Mouse (Mus musculus): Measurements from ENCODE around the gene Pin1rt1. TPM values are rescaled to one million over a fixed set of nuclear protein-coding genes. Genes with fewer than 3 reads are reported as not detected.

Gene Pin1rt1
- not detected in 2 replicates for polyA plus RNA-seq (2012; ENCODE audit: low replicate concordance)

GRCm38 (mm10) chr2:104716279-104716678 lies at the start of gene Pin1rt1:
Pin1rt1 (minus strand) TSS chr2:104716379.

GRCm38 (mm10) chr2:104742741-104743064 lies 26.5 kb upstream of the Pin1rt1 start, which contains the start of gene Depdc7:
Depdc7 (minus strand) TSS chr2:104742878.

GRCm38 (mm10) chr2:104711585-104712485 lies 4.3 kb downstream of the Pin1rt1 start, which contains the start of gene Tcp11l1:
Tcp11l1 (minus strand) TSS chr2:104712169.

Other genes with a start within 250 kb of the Pin1rt1 start
- gene Hipk3, start 221.9 kb downstream of the Pin1rt1 start, polyA plus RNA-seq (2012; ENCODE audit: low replicate concordance) = 13.9 and 28.8 TPM in 2 replicates
- 2.9 and 6.9 TPM in 2 replicates for gene Cstf3, start 125.9 kb downstream of the Pin1rt1 start, polyA plus RNA-seq (2012; ENCODE audit: low replicate concordance)
- gene Tcp11l1, start 4.2 kb downstream of the Pin1rt1 start, polyA plus RNA-seq (2012; ENCODE audit: low replicate concordance) = 3.3 and 5.8 TPM in 2 replicates
- 0.84 and 1.3 TPM in 2 replicates for gene Depdc7, start 26.5 kb upstream of the Pin1rt1 start, polyA plus RNA-seq (2012; ENCODE audit: low replicate concordance)
- 0.86 and 1.1 TPM in 2 replicates for gene Qser1, start 100.4 kb upstream of the Pin1rt1 start, polyA plus RNA-seq (2012; ENCODE audit: low replicate concordance)
- gene Prrg4, start 133.5 kb upstream of the Pin1rt1 start, polyA plus RNA-seq (2012; ENCODE audit: low replicate concordance) = 0.16 and 0.17 TPM in 2 replicates
- gene Ccdc73, start 151.4 kb upstream of the Pin1rt1 start, polyA plus RNA-seq (2012; ENCODE audit: low replicate concordance) = not detected in 2 replicates

All from hematopoietic multipotent progenitor cell, adult 10-12 weeks (in vitro differentiated cells).